Mouse (Mus musculus) hindbrain, postnatal 0 days (tissue): ENCODE measurements around the gene Ppp1r12b. TPM values are rescaled to one million over a fixed set of nuclear protein-coding genes. Genes with fewer than 3 reads are reported as not detected.

Experiments used
- ATAC-seq: fragments of 200-750 bp; cut with Nextera tagmentation; 2 replicates; pipeline ENCODE4 v1.8.0; 2017; ENCODE audit warnings: mild to moderate bottlenecking, moderate TSS enrichment, moderate library complexity
- DNase-seq: peaks from one replicate; pipeline ENCODE4 v3.0.0-alpha.2; 2015; ENCODE audit warnings: low spot score
- H3K27ac ChIP-seq: fragments of 300-500 bp; sonication (generic); 2 replicates; pipeline ENCODE4 v1.5.1; 2014; ENCODE audit warnings: mild to moderate bottlenecking
- H3K27me3 ChIP-seq: fragments of 300-500 bp; sonication (generic); 2 replicates; pipeline ENCODE4 v1.6.1; 2014; ENCODE audit warnings: low read length, mixed read lengths; ENCODE audit not compliant: insufficient read depth
- H3K36me3 ChIP-seq: fragments of 300-500 bp; sonication (generic); 2 replicates; pipeline ENCODE4 v1.6.1; 2014; ENCODE audit warnings: low read length, mixed read lengths; ENCODE audit not compliant: insufficient read depth
- H3K4me1 ChIP-seq: fragments of 300-500 bp; sonication (generic); 2 replicates; pipeline ENCODE4 v1.6.1; 2014; ENCODE audit warnings: antibody characterized with exemption, low read length, mixed read lengths; ENCODE audit not compliant: insufficient read depth
- H3K4me2 ChIP-seq: fragments of 300-500 bp; sonication (generic); 2 replicates; pipeline ENCODE4 v1.6.1; 2014; ENCODE audit warnings: low read depth, mild to moderate bottlenecking, low read length, moderate library complexity, mixed read lengths
- H3K4me3 ChIP-seq: fragments of 300-500 bp; sonication (generic); 2 replicates; pipeline ENCODE4 v1.5.1; 2014; ENCODE audit warnings: low read length
- H3K9ac ChIP-seq: fragments of 300-500 bp; sonication (generic); replicated peaks from 2 replicates; pipeline ENCODE4 v1.6.1; 2014; ENCODE audit warnings: mild to moderate bottlenecking, low read length, moderate library complexity, mixed read lengths
- H3K9me3 ChIP-seq: fragments of 300-500 bp; sonication (generic); 2 replicates; pipeline ENCODE4 v1.6.1; 2016; ENCODE audit warnings: low read length, mixed read lengths
- CTCF ChIP-seq: IDR thresholded peaks from 2 replicates; pipeline ENCODE4 v1.5.1; 2016; ENCODE audit warnings: antibody characterized with exemption, control low read depth, low read depth
- WGBS: fragments of 180-500 bp; shearing (Covaris S2); extraction: QIAGEN DNeasy Blood & Tissue Kit; methylation state at CpG from one replicate; pipeline ENCODE4 v1.1.7; 2014; 5-methylcytosine and 5-hydroxymethylcytosine counted together
- polyA plus RNA-seq: library from polyadenylated mRNA; unstranded; fragments of >200 nt; fragmentation: Nextera tagmentation; extraction: Ambion mirVana; gene quantifications from 2 replicates; pipeline ENCODE4 v1.2.1, GENCODE M21; 2015
- total RNA-seq: library from RNA; depleted of rRNA; stranded (reverse); fragments of >200 nt; gene quantifications from 2 replicates; pipeline ENCODE4 v1.2.3, GENCODE M21; 2014

Gene Ppp1r12b
- total and polyA plus RNA-seq, 2 experiments from 2014 or later, result 12.9 to 26.6 TPM

DNA sequence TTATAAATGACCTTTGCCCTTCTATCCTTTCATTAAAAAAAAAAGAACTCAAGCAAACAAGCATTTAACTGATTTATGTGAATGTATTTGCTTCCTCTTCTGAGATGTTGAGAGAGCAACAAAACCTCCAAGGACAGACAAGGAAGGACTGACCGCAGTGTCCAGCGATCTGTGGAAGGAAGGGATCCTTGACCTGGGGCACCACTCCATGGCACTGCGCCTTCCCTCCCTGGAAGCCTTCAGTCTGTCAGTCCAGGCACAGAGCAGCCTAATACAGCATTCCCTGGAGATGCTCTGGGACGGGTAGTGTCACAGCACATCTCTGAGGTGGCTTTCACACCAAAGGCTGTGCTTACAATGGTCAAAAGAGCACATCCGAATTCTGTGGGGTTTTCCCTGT, 172.9 kb downstream of the Ppp1r12b start:
- Histone ChIP-seq H3K36me3 (no peaks in the 10 kb centered on the region), H3K9me3 (no peaks in the 10 kb centered on the region), H3K4me1 (no peaks in the 10 kb centered on the region), H3K4me3 (no peak overlapping the region), H3K27me3 (no peaks in the 10 kb centered on the region), H3K4me2 (no peak overlapping the region), H3K9ac (no peak overlapping the region), H3K27ac (no peak overlapping the region)
- TF ChIP-seq CTCF, result no peak
- WGBS, result 92% methylated on average over 5 of the region's 5 CpGs
- ATAC-seq (no peak), DNase-seq (no peak)

DNA sequence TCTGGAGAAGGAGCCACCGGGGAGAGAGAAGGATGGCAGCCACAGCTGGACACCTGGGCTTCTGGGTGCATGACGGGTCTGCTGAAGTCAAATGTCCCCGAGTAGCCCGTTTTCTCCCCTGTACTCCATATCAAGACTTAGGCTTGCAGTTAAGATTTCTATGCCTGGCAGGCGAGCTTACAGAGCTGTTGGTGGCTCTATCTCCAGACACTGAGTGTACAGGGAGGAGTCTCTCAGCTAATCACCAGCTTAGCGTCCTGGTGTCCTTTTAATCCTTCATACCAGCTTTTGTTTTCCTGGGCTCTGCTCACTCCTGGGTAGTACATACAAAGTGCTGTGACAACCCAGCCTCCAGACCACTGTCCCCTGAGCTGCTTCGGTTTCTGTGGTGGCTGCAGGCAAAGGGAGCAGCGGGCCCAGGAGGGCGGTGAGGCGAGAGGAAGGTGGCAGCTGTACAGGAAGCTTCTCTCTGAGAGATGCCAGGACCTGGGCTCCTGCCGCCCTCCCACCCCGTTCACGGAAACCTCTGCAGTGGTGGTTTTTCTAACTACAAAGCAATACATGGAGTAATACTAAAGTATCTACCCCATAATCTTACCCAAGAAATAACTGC, 177.7 kb downstream of the Ppp1r12b start:
- H3K27me3 ChIP-seq, result no peaks in the 10 kb centered on the region
- no peak for DNase-seq
- no peaks in the 10 kb centered on the region for H3K4me1 ChIP-seq
- H3K27ac ChIP-seq, result no peak overlapping the region
- H3K9me3 ChIP-seq, result no peaks in the 10 kb centered on the region
- H3K36me3 ChIP-seq, result peaks cover 8% of the 10 kb centered on the region; the same call in 1 of the 2 replicates
- TF ChIP-seq CTCF, result no peak
- ATAC-seq, result no peak
- no peak overlapping the region for H3K9ac ChIP-seq
- H3K4me3 ChIP-seq, result no peak overlapping the region
- WGBS, result 70% methylated on average over 13 of the region's 13 CpGs
- no peak overlapping the region for H3K4me2 ChIP-seq

DNA sequence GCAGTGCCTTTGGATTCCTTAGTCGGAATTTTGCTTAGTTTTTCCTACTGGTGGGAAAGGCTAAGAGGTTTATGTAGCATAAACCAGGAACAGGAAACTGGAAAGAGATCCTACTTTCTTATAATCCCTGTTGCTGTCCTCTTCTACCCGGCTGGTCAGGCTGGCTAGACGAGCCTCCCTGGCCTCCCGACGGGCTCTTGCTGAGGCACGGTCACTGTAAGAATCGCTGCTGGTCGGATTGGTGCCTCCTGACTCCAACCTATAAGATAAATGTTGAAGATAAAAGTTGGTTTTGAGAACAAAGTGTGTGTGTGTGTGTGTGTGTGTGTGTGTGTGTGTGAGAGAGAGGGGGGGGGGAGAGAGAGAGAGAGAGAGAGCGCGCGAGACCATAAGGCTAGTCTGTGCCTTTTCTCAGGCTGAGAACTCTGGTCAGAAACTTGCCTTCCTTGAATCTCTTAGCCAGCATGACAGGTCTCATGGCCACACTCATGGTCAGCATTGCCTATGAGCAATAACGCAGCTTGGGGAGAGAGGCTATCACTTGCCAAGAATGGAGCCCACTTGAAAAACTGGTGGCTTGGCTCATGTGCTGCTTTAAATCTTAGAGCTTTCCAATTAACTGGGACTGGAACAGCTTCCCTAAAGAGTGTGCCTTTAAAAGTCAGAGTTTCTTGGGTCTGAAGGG, 178.4 kb downstream of the Ppp1r12b start:
- no peak for DNase-seq
- H3K4me3 ChIP-seq, result no peak overlapping the region
- no peak overlapping the region for H3K4me2 ChIP-seq
- no peaks in the 10 kb centered on the region for H3K27me3 ChIP-seq
- ATAC-seq, result no peak
- H3K9me3 ChIP-seq, result no peaks in the 10 kb centered on the region
- TF ChIP-seq CTCF, result no peak
- peaks cover 8% of the 10 kb centered on the region; the same call in 1 of the 2 replicates for H3K36me3 ChIP-seq
- H3K27ac ChIP-seq, result no peak overlapping the region
- no peaks in the 10 kb centered on the region for H3K4me1 ChIP-seq
- no peak overlapping the region for H3K9ac ChIP-seq
- 89% methylated on average over 12 of the region's 12 CpGs for WGBS

DNA sequence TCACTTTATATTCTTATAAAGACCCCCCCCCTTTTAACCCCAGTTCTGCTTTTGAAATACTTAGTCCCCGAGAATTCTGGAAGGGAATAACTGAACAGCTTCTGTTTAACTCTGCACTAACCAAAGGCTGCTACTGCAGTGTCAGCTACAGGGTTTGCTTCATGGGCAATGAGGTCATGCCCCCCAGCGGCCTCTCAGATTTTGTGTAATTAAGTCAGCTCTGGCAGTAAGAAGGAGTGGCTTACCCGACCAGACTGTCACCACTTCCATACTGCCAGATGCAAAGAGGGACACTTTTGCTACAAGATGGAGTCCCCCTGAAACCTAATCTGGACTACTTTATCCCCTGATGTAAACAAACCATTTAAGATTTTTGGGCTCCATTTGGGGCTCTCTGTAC, 180.1 kb downstream of the Ppp1r12b start:
- ATAC-seq, result no peak
- WGBS, result 51% methylated on average over 3 of the region's 3 CpGs

DNA sequence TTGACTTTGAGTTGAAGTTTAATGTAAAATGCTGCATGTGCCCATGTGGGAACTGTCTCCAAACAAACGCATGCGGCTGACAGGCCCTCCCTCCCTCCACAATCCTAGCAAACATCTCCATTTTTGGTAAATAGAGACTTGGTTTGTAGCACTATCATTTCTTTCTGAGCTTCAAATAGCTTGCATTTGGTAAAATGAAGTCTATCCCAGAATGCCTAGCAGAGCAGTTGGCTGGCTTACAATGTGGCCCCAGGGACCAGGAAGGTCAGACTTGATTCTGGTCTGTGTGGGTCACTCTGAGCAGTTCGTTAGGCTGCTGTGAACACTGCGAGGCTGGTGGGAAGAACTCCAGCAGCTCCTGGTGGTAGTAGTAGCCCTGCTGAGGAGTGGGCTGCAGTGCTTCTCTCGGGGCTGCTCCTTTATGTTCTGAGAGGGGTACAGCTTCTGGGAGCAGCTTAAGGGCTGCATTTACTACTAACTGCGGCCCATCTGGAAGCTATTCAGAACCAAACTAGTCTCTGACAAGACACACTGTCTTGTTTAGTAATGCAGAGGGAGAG, 180.9 kb downstream of the Ppp1r12b start:
- Histone ChIP-seq H3K27me3 (no peaks in the 10 kb centered on the region), H3K4me3 (no peak overlapping the region), H3K9me3 (no peaks in the 10 kb centered on the region), H3K4me2 (no peak overlapping the region), H3K27ac (no peak overlapping the region), H3K36me3 (peaks cover 8% of the 10 kb centered on the region; the same call in 1 of the 2 replicates), H3K9ac (no peak overlapping the region), H3K4me1 (no peaks in the 10 kb centered on the region)
- ATAC-seq, result no peak
- no peak for DNase-seq
- 51% methylated on average over 6 of the region's 6 CpGs for WGBS
- no peak for TF ChIP-seq CTCF

More for the DNA sequence above, 180.1 kb downstream of the Ppp1r12b start:
- H3K27me3 ChIP-seq, result no peaks in the 10 kb centered on the region
- H3K36me3 ChIP-seq, result peaks cover 8% of the 10 kb centered on the region; the same call in 1 of the 2 replicates
- no peak overlapping the region for H3K27ac ChIP-seq
- H3K4me2 ChIP-seq, result no peak overlapping the region
- no peak for DNase-seq
- TF ChIP-seq CTCF, result no peak
- no peaks in the 10 kb centered on the region for H3K9me3 ChIP-seq
- H3K9ac ChIP-seq, result no peak overlapping the region
- H3K4me1 ChIP-seq, result no peaks in the 10 kb centered on the region
- no peak overlapping the region for H3K4me3 ChIP-seq

DNA sequence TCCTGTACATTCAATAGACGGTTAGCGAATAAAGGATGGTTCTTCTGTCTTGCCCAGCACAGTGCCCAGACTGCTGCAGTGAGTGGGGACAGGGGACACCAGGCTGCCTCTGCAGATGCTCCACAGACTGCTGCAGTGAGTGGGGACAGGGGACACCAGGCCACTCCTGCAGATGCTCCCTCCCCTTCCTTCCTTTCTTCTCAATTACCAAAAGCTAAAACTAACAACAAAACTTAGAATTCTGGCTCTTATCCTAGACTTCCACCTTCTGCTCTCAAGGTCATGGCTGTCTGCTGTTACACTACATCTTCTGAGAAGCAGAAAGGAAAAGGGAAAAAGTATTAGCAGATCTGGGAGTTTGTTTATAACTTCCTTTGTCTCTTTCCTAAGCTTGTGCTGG, 181.5 kb downstream of the Ppp1r12b start:
- H3K4me3 ChIP-seq, result no peak overlapping the region
- TF ChIP-seq CTCF, result no peak
- no peak overlapping the region; the same call in 1 of the 2 replicates for H3K27ac ChIP-seq
- no peak overlapping the region for H3K4me2 ChIP-seq
- H3K4me1 ChIP-seq, result no peaks in the 10 kb centered on the region
- no peaks in the 10 kb centered on the region for H3K27me3 ChIP-seq
- no peak overlapping the region for H3K9ac ChIP-seq
- no peaks in the 10 kb centered on the region for H3K9me3 ChIP-seq
- 43% methylated on average over 2 of the region's 2 CpGs for WGBS
- peaks cover 8% of the 10 kb centered on the region; the same call in 1 of the 2 replicates for H3K36me3 ChIP-seq
- ATAC-seq (no peak), DNase-seq (no peak)
